Mouse (Mus musculus) liver, postnatal 0 days (tissue): ENCODE results near the gene Opa3.

ENCODE experiments used
- CTCF ChIP-seq: sonication (generic); IDR thresholded peaks from 2 replicates; pipeline ENCODE4 v1.5.1; 2016; ENCODE audit warnings: antibody characterized with exemption, low read depth
- EP300 ChIP-seq: IDR thresholded peaks from 2 replicates; pipeline ENCODE4 v1.6.1; 2016; ENCODE audit warnings: antibody characterized with exemption, low read depth, mild to moderate bottlenecking

DNA sequence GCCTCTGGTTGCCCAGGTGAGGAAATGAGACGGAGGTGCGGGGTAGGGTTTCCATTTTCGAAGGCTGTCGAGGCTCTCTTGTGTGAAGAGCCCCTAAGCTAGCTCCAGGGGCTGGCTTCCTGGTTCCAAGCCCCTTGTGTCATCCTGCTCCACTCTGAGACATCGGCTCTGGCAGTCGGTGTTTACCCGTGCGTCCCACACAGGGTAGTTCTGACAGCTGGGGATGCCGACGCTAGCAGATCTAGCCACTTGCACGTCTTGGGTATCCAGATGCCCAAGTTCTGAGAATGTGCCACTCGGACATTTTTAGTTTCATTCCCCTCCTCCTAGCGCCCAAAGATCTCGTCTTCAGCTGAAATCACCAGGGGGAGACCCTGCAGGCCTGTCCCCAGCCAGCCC, 55.3 kb downstream of the Opa3 start:
- TF ChIP-seq CTCF = no peak
- TF ChIP-seq EP300 = no peak
